Mouse (Mus musculus): ENCODE results near the gene Gprc5d. TPM values are rescaled to one million over a fixed set of nuclear protein-coding genes. Genes with fewer than 3 reads are reported as not detected.

The Gprc5d gene
- polyA plus RNA-seq (2012; rRNA removed), result 0.06 TPM in 1 of 2 replicates, not detected in the other

DNA sequence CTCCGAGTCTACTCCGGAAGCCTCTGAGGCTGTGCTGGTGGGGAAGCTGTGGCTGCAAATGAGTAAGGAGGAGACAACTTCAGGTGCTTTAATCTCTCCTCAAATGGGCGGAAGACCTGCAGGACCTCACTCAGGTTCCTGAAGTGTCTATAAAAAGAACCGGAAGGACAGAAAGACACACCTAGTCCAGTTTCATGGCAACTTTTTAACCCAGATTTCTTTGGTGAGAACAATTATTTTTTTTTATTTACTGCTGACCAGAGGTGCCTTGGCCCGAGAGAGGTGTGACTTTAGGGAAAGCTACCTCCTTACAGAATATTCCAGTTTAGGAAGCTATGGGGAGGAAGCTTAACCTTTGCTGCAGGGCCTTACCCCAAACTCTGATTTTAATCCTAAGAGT is at the start of gene Gprc5d:
Gene Gprc5d (minus strand): TSS at position 101 of the 400 bp plus-strand sequence.

GRCm38 (mm10) chr6:135065236-135065957 is 52.7 kb downstream of the Gprc5d start, which contains the start of gene Gprc5a:
TSS of gene Gprc5a (plus strand) at chr6:135065651.

Other genes with a start within 250 kb of the Gprc5d start
- gene Gpr19, start 219.7 kb downstream of the Gprc5d start, polyA plus RNA-seq (2012; rRNA removed), result 21.5 and 24.8 TPM in 2 replicates
- 33.8 and 41.9 TPM in 2 replicates for gene Cdkn1b, start 197.9 kb downstream of the Gprc5d start, polyA plus RNA-seq (2012; rRNA removed)
- 1.7 and 2.8 TPM in 2 replicates for gene Apold1, start 136.6 kb downstream of the Gprc5d start, polyA plus RNA-seq (2012; rRNA removed)
- 102 and 152 TPM in 2 replicates for gene Ddx47, start 106.7 kb downstream of the Gprc5d start, polyA plus RNA-seq (2012; rRNA removed)
- gene Gprc5a, start 52.6 kb downstream of the Gprc5d start, polyA plus RNA-seq (2012; rRNA removed), result 0.72 and 1.4 TPM in 2 replicates
- 21.4 and 23.5 TPM in 2 replicates for gene Fam234b, start 79.7 kb upstream of the Gprc5d start, polyA plus RNA-seq (2012; rRNA removed)
- gene Hebp1, start 79.7 kb upstream of the Gprc5d start, polyA plus RNA-seq (2012; rRNA removed), result 22.4 and 42.4 TPM in 2 replicates
- 0.17 and 0.89 TPM in 2 replicates for gene Gsg1, start 136.1 kb upstream of the Gprc5d start, polyA plus RNA-seq (2012; rRNA removed)
- 0.09 TPM in 1 of 2 replicates, not detected in the other for gene Pbp2, start 192.1 kb upstream of the Gprc5d start, polyA plus RNA-seq (2012; rRNA removed)
- gene Emp1, start 244.3 kb upstream of the Gprc5d start, polyA plus RNA-seq (2012; rRNA removed), result 18.1 and 35.4 TPM in 2 replicates